Mouse (Mus musculus): Measurements from ENCODE around the gene Slc19a1. TPM values are rescaled to one million over a fixed set of nuclear protein-coding genes. Genes with fewer than 3 reads are reported as not detected.

The Slc19a1 gene
- total and polyA plus RNA-seq, 2 experiments from 2014 or later = 45.5 to 49.8 TPM

DNA sequence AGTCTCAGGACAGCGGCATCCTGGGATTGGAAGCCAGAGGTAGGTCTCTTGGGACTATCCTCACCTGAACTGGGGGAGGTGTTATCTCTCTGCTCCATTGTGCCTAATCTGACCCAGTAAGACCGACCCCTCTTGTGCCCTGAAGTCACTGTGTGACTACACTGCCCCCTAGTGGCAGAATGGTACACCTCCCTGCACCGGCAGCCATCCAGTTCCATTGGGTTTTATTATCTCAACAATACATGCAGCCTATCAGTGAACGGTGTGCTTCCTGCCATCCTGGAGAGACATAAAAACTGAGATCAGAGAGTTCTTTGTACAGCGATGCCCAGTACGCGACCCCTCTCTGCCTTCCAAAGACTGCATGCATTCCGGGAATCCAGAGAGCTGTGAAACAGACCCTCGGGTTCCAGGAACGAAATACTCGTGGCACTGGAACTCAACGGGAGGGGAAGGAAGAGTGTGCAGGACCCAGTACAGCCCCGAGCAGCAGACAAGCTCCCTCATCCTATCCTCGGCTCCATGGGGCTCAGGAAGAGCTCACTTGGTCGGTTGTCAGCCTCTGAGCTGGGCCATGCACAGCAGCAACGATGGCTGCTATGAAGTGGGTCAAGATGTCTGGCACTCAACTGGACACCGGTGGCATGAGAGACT lies 10.5 kb upstream of the Slc19a1 start:
- Histone ChIP-seq H3K4me2 (ENCODE audit: low read depth, low read length) (peak overlapping the region; percentile 16), H3K27me3 (ENCODE audit: insufficient read depth, low read length) (no peaks in the 10 kb centered on the region), H3K36me3 (ENCODE audit: insufficient read depth, low read length) (no peaks in the 10 kb centered on the region), H3K27ac (no peak overlapping the region), H3K9ac (replicated peaks; ENCODE audit: low read length) (no peak overlapping the region), H3K4me3 (ENCODE audit: low read length) (no peak overlapping the region), H3K4me1 (ENCODE audit: insufficient read depth, low read length) (no peaks in the 10 kb centered on the region), H3K9me3 (ENCODE audit: low read length) (no peaks in the 10 kb centered on the region)
- ATAC-seq (peak; percentile 79), DNase-seq (ENCODE audit: low spot score) (peak; percentile 90)
- TF ChIP-seq CTCF (IDR thresholded peaks at IDR 0.05; ENCODE audit: low read depth) = peak; percentile 99
- 33% methylated on average over 17 of the region's 17 CpGs for WGBS

DNA sequence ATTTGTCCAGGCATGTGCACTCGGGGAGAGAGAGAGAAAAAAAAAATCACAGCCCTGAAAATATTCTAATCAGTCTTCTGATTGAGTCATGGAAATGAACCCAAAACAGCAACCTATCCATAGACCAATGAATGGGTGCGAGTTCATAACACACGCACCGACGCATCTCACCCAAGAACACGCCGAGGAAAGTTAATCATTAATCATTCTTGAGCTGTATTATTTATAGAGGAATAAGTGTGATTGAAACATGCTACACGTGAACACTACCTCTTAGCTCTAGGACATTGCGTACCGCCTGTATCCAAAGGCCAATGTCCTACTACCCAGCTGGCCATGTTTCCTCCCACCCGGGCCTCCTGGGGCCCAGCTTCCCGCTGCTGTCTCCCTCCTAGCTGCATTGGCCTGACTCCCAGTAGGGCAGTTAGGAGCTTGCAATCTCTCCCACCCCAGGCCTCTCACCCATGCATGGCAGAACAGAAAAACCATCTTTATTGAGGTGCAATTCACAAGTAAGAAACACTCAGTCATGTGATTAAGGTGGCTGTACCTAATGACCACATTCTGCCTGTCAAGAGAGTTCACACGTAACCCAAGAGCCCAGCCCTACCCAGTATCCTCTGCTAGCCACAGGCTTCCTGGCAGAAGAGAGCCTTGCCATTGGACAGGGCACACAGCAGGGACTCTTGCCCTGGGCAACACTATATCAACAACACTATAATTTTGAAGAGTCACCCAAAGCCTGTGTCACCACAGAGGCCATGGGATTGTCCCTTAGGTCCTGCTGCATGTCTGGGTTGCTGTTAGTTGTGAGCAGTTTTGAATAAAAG lies 9.5 kb upstream of the Slc19a1 start:
- TF ChIP-seq CTCF (IDR thresholded peaks at IDR 0.05; ENCODE audit: low read depth) = no peak
- Histone ChIP-seq H3K9ac (replicated peaks; ENCODE audit: low read length) (no peak overlapping the region), H3K4me2 (ENCODE audit: low read depth, low read length) (no peak overlapping the region), H3K27ac (no peak overlapping the region), H3K36me3 (ENCODE audit: insufficient read depth, low read length) (no peaks in the 10 kb centered on the region), H3K4me3 (ENCODE audit: low read length) (no peak overlapping the region), H3K27me3 (ENCODE audit: insufficient read depth, low read length) (no peaks in the 10 kb centered on the region), H3K4me1 (ENCODE audit: insufficient read depth, low read length) (no peaks in the 10 kb centered on the region), H3K9me3 (ENCODE audit: low read length) (no peaks in the 10 kb centered on the region)
- no peak for ATAC-seq
- 81% methylated on average over 13 of the region's 13 CpGs for WGBS
- no peak for DNase-seq (ENCODE audit: low spot score)

DNA sequence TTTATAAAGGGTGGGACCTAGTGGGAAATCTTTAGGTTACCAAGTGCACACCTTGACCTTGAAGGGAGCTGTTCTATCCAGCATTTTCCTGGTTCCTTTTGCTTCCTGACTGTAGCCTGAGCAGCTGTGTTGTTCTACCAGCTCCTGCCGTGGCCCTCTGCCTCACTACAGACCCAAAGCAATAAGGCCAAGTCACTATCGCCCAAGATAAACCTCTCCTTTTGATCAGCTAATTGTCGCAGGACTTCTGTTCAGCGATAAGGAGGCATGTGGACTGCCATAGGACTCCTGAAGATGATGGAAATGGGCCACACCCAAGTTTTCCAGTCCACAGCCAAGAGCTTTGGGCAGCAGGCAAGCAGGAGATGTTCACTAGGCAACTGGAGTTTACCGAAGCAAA lies 7.8 kb upstream of the Slc19a1 start:
- H3K36me3 ChIP-seq (ENCODE audit: insufficient read depth, low read length) = no peaks in the 10 kb centered on the region
- TF ChIP-seq CTCF (IDR thresholded peaks at IDR 0.05; ENCODE audit: low read depth) = no peak
- ATAC-seq (no peak), DNase-seq (ENCODE audit: low spot score) (no peak)
- H3K9me3 ChIP-seq (ENCODE audit: low read length) = no peaks in the 10 kb centered on the region
- H3K9ac ChIP-seq (replicated peaks; ENCODE audit: low read length) = no peak overlapping the region
- H3K4me2 ChIP-seq (ENCODE audit: low read depth, low read length) = no peak overlapping the region
- no peak overlapping the region for H3K27ac ChIP-seq
- H3K4me3 ChIP-seq (ENCODE audit: low read length) = no peak overlapping the region
- WGBS = 86% methylated on average over 5 of the region's 5 CpGs
- H3K27me3 ChIP-seq (ENCODE audit: insufficient read depth, low read length) = no peaks in the 10 kb centered on the region
- no peaks in the 10 kb centered on the region for H3K4me1 ChIP-seq (ENCODE audit: insufficient read depth, low read length)

DNA sequence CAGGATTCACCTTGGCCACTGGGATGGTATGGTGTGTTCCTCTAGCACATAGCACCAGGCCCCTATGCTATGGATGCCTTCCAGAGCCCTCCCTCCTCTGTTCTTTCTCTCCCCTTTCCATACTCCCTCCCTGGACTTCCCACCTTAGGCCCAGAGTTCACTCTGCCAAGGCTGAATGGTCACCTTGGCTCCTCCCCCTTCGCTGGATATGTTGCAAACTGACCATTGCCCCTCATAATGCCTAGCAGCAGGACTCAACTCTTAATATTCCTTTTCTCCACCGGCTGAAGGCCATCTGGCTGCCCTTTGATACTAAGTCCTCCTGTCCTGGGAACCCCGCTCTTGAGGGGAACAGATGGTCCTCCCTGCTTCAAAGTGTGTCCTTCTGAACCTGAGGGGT lies 5.1 kb upstream of the Slc19a1 start:
- Histone ChIP-seq H3K36me3 (ENCODE audit: insufficient read depth, low read length) (no peaks in the 10 kb centered on the region), H3K4me1 (ENCODE audit: insufficient read depth, low read length) (no peaks in the 10 kb centered on the region), H3K27me3 (ENCODE audit: insufficient read depth, low read length) (no peaks in the 10 kb centered on the region), H3K9ac (replicated peaks; ENCODE audit: low read length) (no peak overlapping the region), H3K4me3 (ENCODE audit: low read length) (no peak overlapping the region), H3K27ac (no peak overlapping the region), H3K9me3 (ENCODE audit: low read length) (no peaks in the 10 kb centered on the region), H3K4me2 (ENCODE audit: low read depth, low read length) (no peak overlapping the region)
- no peak for TF ChIP-seq CTCF (IDR thresholded peaks at IDR 0.05; ENCODE audit: low read depth)
- WGBS = 89% methylated on average over 3 of the region's 3 CpGs
- DNase-seq (ENCODE audit: low spot score) (no peak), ATAC-seq (no peak)

DNA sequence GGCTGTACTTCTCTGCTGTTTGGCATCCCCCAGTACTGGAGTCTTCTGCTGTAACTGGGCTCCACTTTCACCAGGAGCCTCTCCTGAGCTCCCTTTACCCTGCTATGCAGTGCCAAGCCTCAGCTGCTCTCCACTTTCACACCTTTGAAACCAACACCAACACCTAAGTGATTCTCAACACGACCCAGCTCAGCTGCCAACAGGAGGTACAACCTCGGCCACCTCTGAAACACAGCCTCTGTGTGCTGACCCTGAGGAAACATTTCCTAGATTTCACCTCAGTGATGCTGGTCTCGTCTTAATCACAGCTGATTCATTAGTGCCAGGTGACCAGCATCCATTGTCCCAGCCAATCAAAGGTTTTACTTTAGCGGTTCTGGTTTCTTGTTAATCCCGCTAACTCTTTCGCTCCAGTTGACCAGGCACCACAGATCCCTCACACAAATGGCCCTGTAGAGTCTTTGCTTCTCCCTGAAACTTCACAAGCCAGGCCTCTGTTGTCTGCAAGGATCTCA lies 3.2 kb upstream of the Slc19a1 start:
- H3K4me2 ChIP-seq (ENCODE audit: low read depth, low read length) = no peak overlapping the region
- H3K4me1 ChIP-seq (ENCODE audit: insufficient read depth, low read length) = peaks cover 6% of the 10 kb centered on the region; the same call in 1 of the 2 replicates
- no peak overlapping the region for H3K4me3 ChIP-seq (ENCODE audit: low read length)
- no peak for DNase-seq (ENCODE audit: low spot score)
- H3K27ac ChIP-seq = no peak overlapping the region
- no peak for ATAC-seq
- TF ChIP-seq CTCF (IDR thresholded peaks at IDR 0.05; ENCODE audit: low read depth) = no peak
- H3K27me3 ChIP-seq (ENCODE audit: insufficient read depth, low read length) = no peaks in the 10 kb centered on the region
- no peaks in the 10 kb centered on the region for H3K9me3 ChIP-seq (ENCODE audit: low read length)
- 86% methylated on average over 6 of the region's 6 CpGs for WGBS
- no peak overlapping the region for H3K9ac ChIP-seq (replicated peaks; ENCODE audit: low read length)
- no peaks in the 10 kb centered on the region for H3K36me3 ChIP-seq (ENCODE audit: insufficient read depth, low read length)

DNA sequence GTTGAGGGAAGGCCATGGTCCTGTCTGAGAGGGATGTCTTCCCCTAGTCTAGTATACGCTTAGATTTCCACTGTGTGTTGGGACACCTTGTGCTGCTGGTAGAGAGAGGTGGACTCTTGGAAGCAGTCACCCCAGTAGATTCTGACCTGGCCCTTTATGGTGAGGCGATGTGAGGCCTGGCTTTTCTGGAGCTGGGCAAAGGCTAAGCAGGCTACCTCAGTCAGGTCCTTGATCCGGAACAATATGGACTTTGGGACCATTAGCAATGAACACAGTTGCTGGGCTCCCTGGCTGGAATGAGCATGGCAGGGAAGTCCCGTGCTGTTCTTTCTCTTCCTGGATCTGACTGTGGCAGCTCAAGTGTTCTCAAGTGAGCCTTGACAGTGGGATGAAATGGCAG lies 2.3 kb upstream of the Slc19a1 start:
- H3K27me3 ChIP-seq (ENCODE audit: insufficient read depth, low read length) = no peaks in the 10 kb centered on the region
- no peaks in the 10 kb centered on the region for H3K36me3 ChIP-seq (ENCODE audit: insufficient read depth, low read length)
- H3K4me1 ChIP-seq (ENCODE audit: insufficient read depth, low read length) = peaks cover 15% of the 10 kb centered on the region; the same call in 1 of the 2 replicates
- WGBS = 87% methylated on average over 4 of the region's 4 CpGs
- H3K4me3 ChIP-seq (ENCODE audit: low read length) = no peak overlapping the region
- H3K9me3 ChIP-seq (ENCODE audit: low read length) = no peaks in the 10 kb centered on the region
- no peak for TF ChIP-seq CTCF (IDR thresholded peaks at IDR 0.05; ENCODE audit: low read depth)
- no peak overlapping the region for H3K9ac ChIP-seq (replicated peaks; ENCODE audit: low read length)
- ATAC-seq (no peak), DNase-seq (ENCODE audit: low spot score) (no peak)
- no peak overlapping the region for H3K4me2 ChIP-seq (ENCODE audit: low read depth, low read length)
- H3K27ac ChIP-seq = no peak overlapping the region
